In the genomic region with DNA sequence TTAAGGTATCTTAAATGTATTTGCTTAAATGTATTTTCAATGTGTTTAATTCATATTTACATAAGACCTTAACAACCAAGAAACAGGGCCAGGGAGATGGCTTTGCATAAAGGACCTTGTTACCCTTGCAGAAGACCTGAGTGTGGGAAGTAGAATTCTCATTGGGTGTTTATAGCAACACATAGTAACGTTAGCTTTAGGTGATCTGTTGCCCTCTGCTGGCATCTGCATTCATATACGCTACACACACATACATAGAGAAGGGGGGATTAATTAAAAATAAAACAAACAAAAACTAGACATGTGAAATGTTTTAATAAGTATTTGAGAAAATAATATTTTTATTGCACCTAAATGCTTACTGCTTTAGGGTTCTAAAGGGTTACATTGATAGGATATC, we compare ENCODE assay signal across 9 mouse cellular contexts.
DNase-seq lines count a peak whose midpoint lies in the region; ATAC-seq and TF ChIP-seq lines count a peak whose summit lies in the region.
"Had no signal": no experiment of that assay in that cellular context is flagged by ENCODE, and none has a peak within 500 bp of the region (broad histone marks: within the 10 kb centered on the region; RNA-seq: fewer than 3 reads in every experiment).

No protein-coding gene starts in this region.

- TF ChIP-seq POLR2A in brain, embryonic 14.5 days (IDR thresholded peaks at IDR 0.05; ENCODE audit: borderline replicate concordance, extremely low read depth, insufficient read depth, insufficient read length, poor library complexity, severe bottlenecking) = no peak

- H3K27me3 ChIP-seq in hindbrain, embryonic 11.5 days (ENCODE audit: control insufficient read depth, insufficient read depth, low read length) = no peaks in the 10 kb centered on the region
- no peaks in the 10 kb centered on the region for H3K27me3 ChIP-seq in hindbrain, embryonic 16.5 days (replicated peaks; ENCODE audit: control insufficient read depth, insufficient read depth, low read length)
- no peaks in the 10 kb centered on the region for H3K27me3 ChIP-seq in hindbrain, embryonic 13.5 days

- H3K4me1 ChIP-seq in hindbrain, embryonic 11.5 days (replicated peaks; ENCODE audit: control insufficient read depth, insufficient read depth, low read length) = no peaks in the 10 kb centered on the region
- no peaks in the 10 kb centered on the region for H3K4me1 ChIP-seq in hindbrain, embryonic 16.5 days (ENCODE audit: control insufficient read depth, insufficient read depth, low read depth, low read length)
- no peaks in the 10 kb centered on the region for H3K4me1 ChIP-seq in hindbrain, embryonic 13.5 days (replicated peaks)

- H3K4me2 ChIP-seq in hindbrain, embryonic 11.5 days (replicated peaks; ENCODE audit: low read depth, low read length) = no peak overlapping the region
- no peak overlapping the region for H3K4me2 ChIP-seq in hindbrain, embryonic 16.5 days (ENCODE audit: low read length)
- no peak overlapping the region for H3K4me2 ChIP-seq in hindbrain, embryonic 13.5 days

- peak; percentile 26; the same call in 1 of the 2 replicates for TF ChIP-seq CTCF in brain, embryonic 14.5 days (IDR thresholded peaks at IDR 0.05; ENCODE audit: borderline replicate concordance, extremely low read depth, insufficient read depth, insufficient read length)

- ATAC-seq in hindbrain, embryonic 11.5 days (ENCODE audit: low FRiP score) = 0 out of 2 replicates have a peak, but pooled peaks have one; percentile 63
- no peak for ATAC-seq in hindbrain, embryonic 16.5 days
- ATAC-seq in hindbrain, embryonic 13.5 days (ENCODE audit: low FRiP score) = peak; percentile 74
- ATAC-seq in megakaryocyte-erythroid progenitor cell, adult 5-6 weeks (replicated peaks; ENCODE audit: low FRiP score, low TSS enrichment, poor library complexity, severe bottlenecking) = no peak

- WGBS in hindbrain, embryonic 11.5 days = 44% methylated on average over 2 of the region's 2 CpGs
- WGBS in hindbrain, embryonic 16.5 days = 36% methylated on average over 2 of the region's 2 CpGs
- WGBS in hindbrain, embryonic 13.5 days = 50% methylated on average over 2 of the region's 2 CpGs

- no peaks in the 10 kb centered on the region for H3K36me3 ChIP-seq in hindbrain, embryonic 11.5 days (ENCODE audit: control insufficient read depth, insufficient read depth, low read length)
- no peaks in the 10 kb centered on the region for H3K36me3 ChIP-seq in hindbrain, embryonic 16.5 days (ENCODE audit: control insufficient read depth, insufficient read depth, low read length)
- no peaks in the 10 kb centered on the region for H3K36me3 ChIP-seq in hindbrain, embryonic 13.5 days

- no peak overlapping the region for H3K9ac ChIP-seq in hindbrain, embryonic 11.5 days (ENCODE audit: low read depth, low read length)
- no peak overlapping the region for H3K9ac ChIP-seq in hindbrain, embryonic 16.5 days (ENCODE audit: low read depth, low read length)
- no peak overlapping the region for H3K9ac ChIP-seq in hindbrain, embryonic 13.5 days

- H3K4me3 ChIP-seq in hindbrain, embryonic 11.5 days (ENCODE audit: low read depth, low read length) = no peak overlapping the region
- H3K4me3 ChIP-seq in hindbrain, embryonic 16.5 days (ENCODE audit: low read length) = no peak overlapping the region
- no peak overlapping the region for H3K4me3 ChIP-seq in hindbrain, embryonic 13.5 days

- DNase-seq in hindbrain, embryonic 11.5 days (ENCODE audit: low spot score) = peak; percentile 31
- peak; percentile 61 for DNase-seq in 3T3-L1 (ENCODE audit: low read depth, low spot score)
- DNase-seq in brain, embryonic 14.5 days (ENCODE audit: low read depth) = peak; percentile 78
- no peak for DNase-seq in right cerebral cortex, postnatal 14 days
- DNase-seq in layer of hippocampus, postnatal 25 days (ENCODE audit: extremely low spot score in 1 of 2, low spot score in 1 of 2) = no peak
- DNase-seq: gastrocnemius, postnatal 10 days had no signal

- no peaks in the 10 kb centered on the region for H3K9me3 ChIP-seq in hindbrain, embryonic 11.5 days (ENCODE audit: control insufficient read depth, low read length)
- no peaks in the 10 kb centered on the region for H3K9me3 ChIP-seq in hindbrain, embryonic 16.5 days (ENCODE audit: control insufficient read depth, low read length)
- H3K9me3 ChIP-seq in hindbrain, embryonic 13.5 days = no peaks in the 10 kb centered on the region

- no peak overlapping the region for H3K27ac ChIP-seq in hindbrain, embryonic 11.5 days (ENCODE audit: low read depth, low read length)
- no peak overlapping the region for H3K27ac ChIP-seq in hindbrain, embryonic 16.5 days (ENCODE audit: low read depth, low read length)
- no peak overlapping the region for H3K27ac ChIP-seq in hindbrain, embryonic 13.5 days

Comparison
In these comparisons a context has a peak if more than half of its experiments do, and no peak if none do; other contexts are left out.
1. ATAC-seq: peak in hindbrain, embryonic 11.5 days (single experiment) and hindbrain, embryonic 13.5 days (single experiment); none in hindbrain, embryonic 16.5 days (single experiment) and megakaryocyte-erythroid progenitor cell, adult 5-6 weeks (single experiment).
2. DNase-seq: peak in hindbrain, embryonic 11.5 days (single experiment), 3T3-L1 (single experiment) and brain, embryonic 14.5 days (single experiment); none in right cerebral cortex, postnatal 14 days (single experiment) and layer of hippocampus, postnatal 25 days (0 of 2).